Mouse (Mus musculus) kidney, adult 2 months (tissue): Measurements from ENCODE around the gene Kif26b.

Experiments
- CTCF ChIP-seq: fragments of 200-500 bp; conservative IDR thresholded peaks from 2 replicates; pipeline ENCODE4 v1.5.1; 2011; ENCODE audit warnings: low read depth, mild to moderate bottlenecking, control low read depth, low read length, moderate library complexity, mixed read lengths; ENCODE audit not compliant: insufficient read depth, insufficient read length
- POLR2A ChIP-seq: fragments of 200-500 bp; IDR thresholded peaks from one replicate; pipeline ENCODE4 v1.6.1; 2011; ENCODE audit warnings: low read depth, low read length, control low read depth

- no peak for TF ChIP-seq CTCF
- TF ChIP-seq POLR2A, result no peak
Measured at GRCm38 (mm10) chr1:178936976-178937375, 408.1 kb downstream of the Kif26b start.
